Mouse (Mus musculus): Measurements from ENCODE around the gene Homer1.
A peak's percentile ranks its signal among the peaks of the same experiment; 100 is the strongest.

Gene Homer1

GRCm38 (mm10) chr13:93399710-93400216 is 100.3 kb downstream of the Homer1 start:
- DNase-seq (ENCODE audit: low spot score) = peak; percentile 3

GRCm38 (mm10) chr13:93401947-93402346 is 102.5 kb downstream of the Homer1 start:
- no peak for DNase-seq (ENCODE audit: low spot score)

DNA sequence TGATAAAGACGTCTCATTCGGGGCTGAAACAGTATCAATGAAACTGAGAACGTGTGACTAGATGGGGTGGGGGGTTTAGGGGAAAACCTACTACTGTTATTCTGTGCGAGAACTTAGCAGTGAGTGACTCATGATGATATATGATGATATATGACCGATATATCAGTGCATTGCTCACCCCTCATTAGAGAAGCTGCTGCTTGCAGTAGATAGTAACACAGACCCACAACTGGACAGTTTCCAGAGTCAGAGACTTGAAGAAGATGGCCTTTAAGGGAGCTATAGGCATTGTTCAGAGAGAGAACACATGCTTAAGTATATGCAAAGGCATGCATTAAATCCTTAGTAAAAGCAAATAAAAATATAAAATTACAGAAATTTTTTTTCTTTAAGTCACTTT is 107.4 kb downstream of the Homer1 start:
- no peak for DNase-seq (ENCODE audit: low spot score)

DNA sequence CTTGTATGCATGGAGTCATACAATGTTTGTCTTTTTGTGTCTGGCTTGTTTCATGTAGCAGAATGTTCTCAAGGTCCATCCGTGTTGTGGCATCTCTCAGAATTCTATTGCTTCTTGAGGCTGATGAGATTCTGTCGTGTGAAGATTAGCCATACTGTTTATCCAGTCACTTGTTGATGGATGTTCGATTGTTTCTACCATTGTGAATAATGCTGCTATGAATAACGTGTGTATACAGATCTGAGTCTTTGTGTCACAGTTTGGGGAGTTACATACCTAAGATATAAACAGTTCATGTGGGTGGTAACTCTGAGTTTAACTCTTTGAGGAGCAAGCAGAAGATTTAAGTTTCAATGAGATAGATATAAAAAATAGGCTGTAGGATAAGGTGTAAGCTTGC is 110.9 kb downstream of the Homer1 start:
- DNase-seq (ENCODE audit: low spot score) = no peak

DNA sequence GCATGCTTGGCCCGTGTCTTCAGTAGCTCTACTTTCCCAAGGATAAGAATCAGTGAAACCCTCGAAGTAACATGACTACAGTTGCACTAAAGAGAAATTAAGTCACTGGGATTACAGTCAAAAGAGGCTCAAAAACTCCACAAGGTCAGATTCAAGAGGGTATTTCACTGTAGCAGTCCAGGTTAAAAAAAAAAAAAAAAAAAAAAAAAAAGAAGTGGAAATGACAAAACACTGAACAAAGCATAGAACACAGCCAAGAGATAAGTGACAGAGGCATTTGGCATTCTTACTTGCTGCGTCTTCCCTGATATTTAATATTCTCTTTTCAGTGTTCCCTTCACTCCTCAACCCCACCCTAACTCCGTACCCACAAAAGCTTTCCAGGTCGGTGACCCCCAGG is 115.6 kb downstream of the Homer1 start:
- DNase-seq (ENCODE audit: low spot score) = no peak

DNA sequence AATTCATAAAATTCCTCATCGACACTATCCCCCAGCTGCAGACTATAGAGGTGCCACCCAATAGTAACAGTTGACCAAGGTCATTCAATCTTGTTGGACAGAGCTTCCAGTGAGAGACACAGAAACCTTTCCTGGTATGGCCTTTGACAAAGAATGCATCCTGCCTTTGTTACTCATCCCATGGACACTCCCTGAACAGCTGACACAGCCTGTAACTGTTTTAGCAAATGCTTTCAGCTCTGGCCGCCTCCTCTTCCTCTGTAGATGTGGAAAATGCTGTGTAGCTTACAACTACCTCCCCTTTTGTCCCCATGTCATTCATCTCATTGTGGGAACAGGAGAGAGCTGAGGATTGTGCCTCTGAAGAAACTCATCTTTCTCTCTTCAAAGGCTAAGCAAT is 118.9 kb downstream of the Homer1 start:
- DNase-seq (ENCODE audit: low spot score) = no peak

DNA sequence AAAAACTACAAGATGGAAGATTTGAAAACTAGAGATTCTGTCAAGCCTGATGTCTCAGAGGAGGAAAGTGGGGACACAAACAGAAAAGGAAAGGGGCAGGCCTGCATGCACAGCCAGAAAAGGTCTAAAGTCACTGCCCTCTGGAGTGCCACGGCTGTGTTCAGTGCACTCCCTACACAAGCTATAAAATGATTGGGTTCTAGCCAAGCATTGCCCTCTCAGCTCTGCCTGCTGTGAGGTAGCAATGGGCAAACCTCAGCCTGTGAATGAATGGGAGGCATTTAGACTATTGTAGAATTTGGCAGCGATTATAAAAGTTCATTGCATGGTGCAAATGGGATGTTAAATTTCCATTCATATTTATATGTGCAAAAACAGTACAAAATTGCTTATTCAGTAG is 120.3 kb downstream of the Homer1 start:
- DNase-seq (ENCODE audit: low spot score) = no peak

- DNase-seq (ENCODE audit: low spot score) = no peak
These were observed 123.8 kb downstream of the Homer1 start for GRCm38 (mm10) chr13:93423224-93423623.

DNA sequence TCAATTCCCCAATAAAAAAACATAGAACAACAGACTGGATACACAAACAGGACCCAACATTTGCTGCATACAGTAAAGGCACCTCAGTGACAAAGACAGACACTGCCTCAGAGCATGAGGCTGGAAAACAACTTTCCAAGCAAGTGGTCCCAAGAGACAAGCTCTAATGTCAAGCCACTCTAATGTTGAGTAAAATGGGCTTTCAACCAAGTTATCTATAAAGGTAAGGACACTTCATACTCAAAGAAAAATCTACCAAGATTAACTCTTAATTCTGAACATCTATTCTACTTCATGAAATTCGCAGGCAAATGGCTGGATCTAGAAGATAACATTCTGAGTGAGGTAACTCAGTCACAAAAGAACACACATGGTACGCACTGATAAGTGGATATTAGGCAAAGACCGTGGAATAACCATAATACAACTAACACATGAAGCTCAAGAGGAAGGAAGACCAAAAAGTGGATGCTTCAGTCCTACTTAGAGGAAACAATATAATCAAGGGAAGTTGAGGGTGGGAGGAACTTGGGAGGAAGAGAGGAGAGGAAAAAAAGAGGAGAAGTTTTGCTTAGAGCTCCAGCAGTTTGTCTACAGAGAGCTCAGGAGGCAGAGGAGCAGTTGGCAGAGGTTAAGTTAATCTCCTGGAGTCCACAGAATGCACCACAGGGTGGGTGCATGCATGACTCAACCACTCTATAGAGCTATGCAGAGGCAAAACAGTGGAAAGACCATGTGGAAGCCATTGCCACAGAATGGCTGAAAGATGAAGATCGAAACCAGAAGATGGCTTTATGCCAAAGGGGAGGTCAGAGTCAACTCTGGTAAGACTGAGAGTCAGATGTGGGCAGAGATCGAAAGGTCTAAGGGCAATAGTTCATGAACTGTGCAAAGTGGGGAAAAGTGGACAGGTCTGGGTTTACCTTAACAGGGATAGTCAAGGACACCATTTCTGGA is 128.8 kb downstream of the Homer1 start:
- no peak for DNase-seq (ENCODE audit: low spot score)

- no peak for DNase-seq (ENCODE audit: low spot score)
These were observed 129.8 kb downstream of the Homer1 start for GRCm38 (mm10) chr13:93429205-93429604.

DNA sequence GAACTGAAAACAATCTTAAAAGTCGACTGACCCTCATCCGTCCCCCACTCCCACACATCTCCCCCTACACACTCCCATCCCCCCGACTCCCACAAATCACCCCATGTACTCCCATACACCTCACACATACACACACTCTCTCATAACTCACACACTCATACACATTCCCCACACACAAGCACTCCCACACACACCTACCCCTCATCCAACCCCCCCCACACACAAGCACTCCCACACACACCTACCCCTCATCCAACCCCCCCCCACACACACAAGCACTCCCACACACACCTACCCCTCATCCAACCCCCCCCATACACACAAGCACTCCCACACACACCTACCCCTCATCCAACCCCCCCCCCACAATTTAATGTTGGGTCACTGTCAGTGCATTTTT is 140.7 kb downstream of the Homer1 start:
- DNase-seq (ENCODE audit: low spot score) = no peak

DNA sequence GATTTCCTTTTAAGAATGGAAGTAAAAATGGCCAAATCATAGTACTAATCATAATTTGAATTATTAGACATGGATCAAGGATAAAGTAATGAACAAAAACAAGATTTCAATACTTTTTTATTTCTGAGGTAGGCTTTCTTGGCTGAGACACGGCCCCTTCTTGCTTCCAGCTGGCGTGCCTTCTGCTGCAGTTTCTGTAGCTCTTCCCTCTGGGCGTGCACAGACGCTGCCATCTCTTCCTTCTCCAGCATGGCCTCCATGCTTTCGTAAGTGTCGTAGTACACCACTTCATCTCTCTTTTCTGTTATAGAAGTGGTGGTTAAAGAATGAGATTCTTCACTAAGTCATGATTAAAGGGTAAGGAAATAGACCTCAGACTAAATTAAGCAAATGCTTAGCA is 153.8 kb downstream of the Homer1 start:
- DNase-seq (ENCODE audit: low spot score) = peak; percentile 17

Measured in layer of hippocampus, adult 9-10 months (tissue).